Mouse (Mus musculus) bone marrow, adult 2 months (tissue): ENCODE results near the gene Atp5mpl.

ENCODE experiments used
- CTCF ChIP-seq: fragments of 200-500 bp; IDR thresholded peaks from 2 replicates; pipeline ENCODE4 v1.5.1; 2011; ENCODE audit warnings: low read length, control low read depth; ENCODE audit not compliant: control insufficient read depth, insufficient read depth
- POLR2A ChIP-seq: fragments of 200-500 bp; IDR thresholded peaks from 2 replicates; pipeline ENCODE4 v1.6.1; 2011; ENCODE audit warnings: low read depth, mild to moderate bottlenecking, control low read depth, low read length, borderline replicate concordance; ENCODE audit not compliant: control insufficient read depth

GRCm38 (mm10) chr12:111999735-112000134, 33.0 kb upstream of the Atp5mpl start:
- no peak for TF ChIP-seq POLR2A
- no peak for TF ChIP-seq CTCF
